Mouse (Mus musculus): ENCODE measurements around the gene Tspan14.
A peak's percentile ranks its signal among the peaks of the same experiment; 100 is the strongest.

Gene Tspan14

DNA sequence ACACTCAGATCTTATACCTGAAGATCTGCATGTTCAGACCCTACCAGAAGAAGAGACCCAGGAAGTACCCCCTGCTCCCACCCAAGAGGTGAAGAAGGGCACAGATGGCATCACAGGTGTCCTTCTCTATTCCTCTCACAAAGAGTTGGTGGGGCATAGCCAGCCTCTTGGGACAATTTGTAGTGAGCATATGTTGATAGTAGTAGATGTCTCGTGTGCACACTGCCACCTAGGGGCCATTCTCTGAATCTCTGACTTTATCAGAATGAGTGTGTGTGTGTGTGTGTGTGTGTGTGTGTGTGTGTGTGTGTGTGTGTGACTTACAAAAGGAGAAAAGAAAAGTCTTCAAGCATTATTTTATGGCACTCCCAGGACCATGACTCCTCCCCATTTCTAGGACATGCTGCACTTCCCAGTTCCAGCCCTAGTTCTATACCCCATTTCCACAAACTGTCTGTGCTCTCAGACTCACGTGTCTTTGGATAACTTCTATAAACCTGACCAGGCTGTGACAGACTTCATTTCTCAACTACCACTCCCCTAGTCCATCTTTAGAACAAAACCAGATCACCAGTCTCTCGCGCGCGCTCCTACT, 8.6 kb upstream of the Tspan14 start:
- ATAC-seq (ENCODE audit: low TSS enrichment) = peak; percentile 74

- no peak for ATAC-seq (ENCODE audit: low TSS enrichment)
These were observed 1.4 kb upstream of the Tspan14 start for GRCm38 (mm10) chr14:40968051-40968450.

DNA sequence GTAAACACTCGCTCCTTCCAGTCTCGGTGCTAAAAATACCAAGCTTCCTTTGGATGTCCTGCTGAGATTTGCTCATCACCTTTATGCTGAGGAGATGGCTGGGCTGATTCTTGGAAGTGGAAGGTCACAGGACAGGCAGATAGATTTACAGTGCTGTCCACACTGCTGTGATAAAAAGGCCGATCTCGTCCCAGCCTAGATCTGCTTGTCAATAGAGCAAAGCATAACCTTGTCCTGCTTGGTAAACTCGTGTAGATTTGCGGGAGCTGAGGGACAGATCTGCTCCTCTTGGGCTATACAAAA, 942 bp upstream of the Tspan14 start:
- no peak; the same call in 1 of the 2 replicates for ATAC-seq (ENCODE audit: low TSS enrichment)

DNA sequence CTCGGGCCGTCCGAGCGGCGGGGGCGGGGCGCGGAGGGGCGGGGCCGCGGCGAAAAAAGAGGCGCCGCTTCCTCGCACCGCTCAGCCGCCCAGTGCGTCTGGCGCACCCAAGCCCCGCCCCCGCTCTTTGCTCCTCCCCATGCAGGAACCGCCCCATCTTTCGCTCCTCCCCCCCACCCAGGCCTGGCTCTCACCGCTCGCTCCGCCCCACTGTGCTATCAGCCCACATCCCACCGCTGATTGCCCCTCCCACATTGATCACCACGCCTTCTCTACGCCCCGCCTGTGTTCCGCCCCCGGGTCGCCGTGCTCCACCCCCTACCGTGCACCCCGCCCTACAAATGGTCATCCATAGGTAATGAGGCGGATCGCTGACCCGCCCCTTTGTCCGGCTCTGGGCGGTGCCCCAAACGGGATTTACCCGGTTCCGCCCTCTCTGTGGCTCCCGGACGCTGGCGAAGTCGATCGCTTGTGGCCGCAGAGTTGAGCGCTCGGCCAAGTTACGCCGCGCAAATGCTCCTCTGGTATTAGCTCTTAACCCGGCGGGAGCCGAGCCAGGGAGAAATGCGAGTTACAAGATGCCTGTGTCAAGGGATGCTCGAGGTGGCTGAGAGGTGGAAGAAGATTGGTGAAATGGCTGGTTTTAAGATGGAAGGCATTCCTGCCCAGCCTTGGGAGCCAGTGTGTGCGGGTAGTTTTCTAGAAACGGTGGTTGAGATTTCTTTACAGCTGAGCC, 423 bp upstream of the Tspan14 start:
- ATAC-seq (ENCODE audit: low TSS enrichment) = peak; percentile 73

DNA sequence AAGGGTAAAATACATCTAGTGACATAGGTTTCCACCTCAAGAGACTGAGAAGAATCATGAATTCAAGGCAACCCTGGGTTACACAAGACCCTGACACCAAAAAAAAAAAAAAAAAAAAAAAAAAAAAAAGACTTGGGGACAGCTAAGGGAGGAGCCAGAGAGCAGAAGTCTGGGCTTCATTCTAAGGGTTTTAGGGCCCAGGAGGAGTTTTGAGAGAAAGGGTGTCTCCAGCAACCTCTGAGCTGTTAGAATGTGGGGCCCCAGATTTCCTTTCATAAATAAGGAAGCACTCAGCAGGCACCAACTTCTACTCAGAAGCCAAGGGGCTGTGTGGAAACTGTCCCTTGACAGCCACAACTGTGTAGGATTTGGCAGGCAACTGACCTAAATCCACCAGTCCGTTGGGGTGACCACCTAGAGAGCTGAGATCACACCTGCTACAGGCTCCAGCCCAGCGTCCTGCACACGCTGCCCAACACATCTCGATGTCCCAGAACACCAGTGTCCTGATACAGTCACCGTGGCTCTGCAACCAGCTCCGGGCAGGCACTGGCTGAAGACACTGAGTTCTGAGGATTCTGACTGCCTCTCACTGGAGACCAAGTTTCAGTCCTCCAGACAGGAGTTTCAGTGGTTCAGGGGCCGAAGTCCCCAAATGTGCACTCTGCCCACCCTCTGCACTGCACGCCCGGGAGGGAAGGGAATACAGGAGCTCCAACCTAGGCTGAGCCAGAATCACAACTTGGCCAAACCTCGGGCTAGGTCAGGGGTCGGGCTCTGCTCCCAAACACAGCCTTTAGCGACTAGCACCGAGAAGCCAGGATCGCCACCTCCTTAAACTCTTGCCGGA, 875 bp downstream of the Tspan14 start:
- peak; percentile 1; the same call in 1 of the 2 replicates for ATAC-seq (ENCODE audit: low TSS enrichment)

GRCm38 (mm10) chr14:40964881-40965280, 1.7 kb downstream of the Tspan14 start:
- ATAC-seq (ENCODE audit: low TSS enrichment) = no peak

DNA sequence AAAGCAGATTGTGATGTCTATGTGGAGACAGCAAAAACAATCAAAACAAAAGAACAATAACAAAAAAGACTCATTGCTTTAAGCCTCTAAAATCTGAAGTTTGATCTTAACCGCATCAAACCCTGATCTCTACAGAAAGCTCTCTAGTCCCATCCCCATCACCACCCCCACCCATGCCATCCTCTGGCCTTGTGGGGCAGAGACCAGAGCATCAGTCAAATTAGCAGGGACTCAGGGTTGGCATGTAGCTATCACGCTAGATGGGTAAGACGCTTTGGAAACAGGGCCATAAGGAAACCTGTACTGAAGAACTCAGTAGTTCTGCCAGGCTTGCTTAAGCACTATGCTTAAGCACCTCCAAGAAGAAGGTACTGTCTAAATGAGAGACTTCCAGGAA, 2.4 kb downstream of the Tspan14 start:
- no peak for ATAC-seq (ENCODE audit: low TSS enrichment)

- no peak for ATAC-seq (ENCODE audit: low TSS enrichment)
These were observed 3.0 kb downstream of the Tspan14 start for GRCm38 (mm10) chr14:40963501-40964213.

DNA sequence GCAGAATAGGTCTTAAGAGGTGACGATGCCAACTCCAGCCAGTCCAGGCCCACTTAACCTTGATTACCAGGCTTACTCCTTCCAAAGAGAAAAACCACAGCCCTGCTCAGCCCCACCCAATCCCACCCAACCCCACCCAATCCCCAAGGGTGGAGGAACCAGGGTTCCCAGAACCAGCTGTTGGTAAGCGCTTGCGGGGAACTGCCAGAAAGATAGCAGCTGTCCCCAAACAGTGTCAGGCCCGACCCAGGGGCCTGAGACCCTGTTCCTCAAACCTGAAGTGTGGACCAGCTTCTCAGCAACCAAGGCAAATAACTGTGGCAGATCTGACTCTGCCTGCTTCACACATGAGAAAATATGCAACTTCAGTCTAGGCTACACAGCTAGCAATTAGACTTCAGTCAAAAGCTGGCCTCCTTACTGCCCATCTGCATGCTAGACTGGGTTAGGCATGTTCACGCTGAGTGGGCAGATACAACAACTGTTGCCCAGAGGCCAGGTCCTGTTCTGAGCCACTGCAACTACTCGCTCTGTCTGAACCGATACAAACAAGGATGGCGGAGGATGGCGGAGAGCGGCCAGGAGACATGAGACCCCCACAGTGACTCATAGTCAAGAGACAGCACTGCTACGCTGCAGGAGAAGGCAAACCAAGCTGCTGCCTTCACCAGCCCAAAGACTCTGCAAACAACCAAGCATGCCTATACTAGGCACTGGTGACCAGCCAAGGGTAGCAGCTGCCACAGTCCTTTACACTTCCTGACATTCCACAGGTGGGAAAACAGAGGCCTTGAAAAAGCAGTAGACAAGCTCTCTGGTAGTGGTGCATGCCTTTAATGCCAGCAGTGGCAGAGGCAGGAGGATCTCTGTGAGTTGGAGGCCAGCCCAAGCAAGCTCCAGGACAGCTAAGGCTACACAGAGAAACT, 4.0 kb downstream of the Tspan14 start:
- peak; percentile 8 for ATAC-seq (ENCODE audit: low TSS enrichment)

DNA sequence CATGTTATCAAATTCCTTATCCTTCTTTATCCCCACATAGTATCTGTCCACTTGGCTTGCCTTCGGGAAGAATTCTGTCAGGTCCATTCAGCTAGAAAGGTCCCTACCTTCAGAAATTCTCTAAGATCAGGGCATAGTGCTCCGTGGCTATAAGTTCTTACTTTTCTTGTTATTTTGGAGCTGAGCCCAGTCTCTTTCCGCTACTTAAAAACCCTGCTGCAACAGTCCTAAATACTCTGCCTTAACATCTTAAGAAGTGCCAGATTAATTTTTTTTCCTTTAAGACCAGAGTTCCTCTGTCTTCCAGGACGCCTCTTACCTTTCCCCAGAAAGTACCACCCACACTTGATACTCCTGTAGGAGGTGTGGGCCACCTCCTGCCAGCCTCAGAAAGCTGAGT, 6.4 kb downstream of the Tspan14 start:
- ATAC-seq (ENCODE audit: low TSS enrichment) = no peak

- ATAC-seq (ENCODE audit: low TSS enrichment) = no peak
These were observed 7.0 kb downstream of the Tspan14 start for GRCm38 (mm10) chr14:40959586-40959985.

DNA sequence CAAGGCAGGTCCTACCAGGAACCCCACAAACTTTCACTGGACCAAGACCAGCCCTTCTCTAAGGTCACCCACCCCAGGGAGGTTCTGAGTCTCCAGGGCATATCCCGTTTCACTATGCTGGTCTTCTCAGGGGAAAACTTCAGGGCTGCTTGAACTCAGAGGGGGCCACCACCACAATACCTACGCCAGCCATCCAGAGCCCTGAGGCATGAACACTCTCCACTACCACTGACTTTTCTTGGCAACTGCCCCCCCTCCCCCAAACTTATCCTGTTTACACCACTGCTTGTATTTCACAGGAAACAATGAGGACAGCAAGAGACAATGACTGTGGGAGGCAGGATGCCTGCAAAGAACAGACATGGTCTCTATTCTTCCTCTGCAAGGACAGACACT, 7.6 kb downstream of the Tspan14 start:
- ATAC-seq (ENCODE audit: low TSS enrichment) = no peak

GRCm38 (mm10) chr14:40958083-40958985, 8.3 kb downstream of the Tspan14 start:
- peak; percentile 16; the same call in 1 of the 2 replicates for ATAC-seq (ENCODE audit: low TSS enrichment)

- ATAC-seq (ENCODE audit: low TSS enrichment) = no peak
These were observed 9.0 kb downstream of the Tspan14 start for GRCm38 (mm10) chr14:40957607-40958006.

DNA sequence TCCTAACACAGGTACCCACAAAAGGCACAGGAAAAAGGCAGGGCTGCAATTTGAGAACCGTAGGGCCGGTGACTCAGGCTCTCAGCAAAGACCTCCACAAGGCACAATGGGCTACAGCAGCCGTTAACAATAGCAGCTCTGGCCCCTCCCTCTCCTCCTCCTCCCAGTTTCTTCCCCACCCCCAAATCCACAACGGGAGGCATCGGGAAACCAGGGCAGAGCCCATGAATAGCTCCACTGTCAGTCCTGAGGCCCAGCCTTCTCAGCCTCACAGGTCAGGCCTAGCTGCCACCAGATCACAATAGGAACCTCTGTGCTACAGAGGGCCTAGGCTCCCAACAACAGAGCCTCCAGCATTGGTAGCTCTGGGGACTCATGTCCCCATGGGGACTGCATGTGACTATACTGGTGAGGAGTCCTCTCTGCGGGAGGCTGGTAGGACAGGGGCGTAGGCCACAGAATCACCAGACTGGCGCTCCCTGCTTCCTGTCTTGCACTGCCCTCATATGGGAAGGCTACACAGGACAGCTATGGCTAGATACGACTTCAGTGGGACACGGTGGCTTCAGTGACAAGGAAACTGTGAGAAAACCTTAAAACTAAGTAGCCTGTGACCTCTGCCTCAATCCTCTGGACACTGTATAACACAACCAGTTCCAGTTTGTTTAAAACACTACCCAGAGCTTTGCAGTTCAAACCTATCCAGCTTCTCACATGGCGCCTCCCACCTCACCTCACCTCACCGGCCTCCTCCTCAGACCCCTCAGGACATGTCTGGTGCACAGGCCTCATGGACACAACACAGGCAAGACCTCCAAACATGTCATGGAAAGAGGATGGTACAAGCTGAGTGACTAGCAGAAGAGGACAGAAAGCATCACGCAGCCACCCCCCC, 10.1 kb downstream of the Tspan14 start:
- peak; percentile 34 for ATAC-seq (ENCODE audit: low TSS enrichment)

DNA sequence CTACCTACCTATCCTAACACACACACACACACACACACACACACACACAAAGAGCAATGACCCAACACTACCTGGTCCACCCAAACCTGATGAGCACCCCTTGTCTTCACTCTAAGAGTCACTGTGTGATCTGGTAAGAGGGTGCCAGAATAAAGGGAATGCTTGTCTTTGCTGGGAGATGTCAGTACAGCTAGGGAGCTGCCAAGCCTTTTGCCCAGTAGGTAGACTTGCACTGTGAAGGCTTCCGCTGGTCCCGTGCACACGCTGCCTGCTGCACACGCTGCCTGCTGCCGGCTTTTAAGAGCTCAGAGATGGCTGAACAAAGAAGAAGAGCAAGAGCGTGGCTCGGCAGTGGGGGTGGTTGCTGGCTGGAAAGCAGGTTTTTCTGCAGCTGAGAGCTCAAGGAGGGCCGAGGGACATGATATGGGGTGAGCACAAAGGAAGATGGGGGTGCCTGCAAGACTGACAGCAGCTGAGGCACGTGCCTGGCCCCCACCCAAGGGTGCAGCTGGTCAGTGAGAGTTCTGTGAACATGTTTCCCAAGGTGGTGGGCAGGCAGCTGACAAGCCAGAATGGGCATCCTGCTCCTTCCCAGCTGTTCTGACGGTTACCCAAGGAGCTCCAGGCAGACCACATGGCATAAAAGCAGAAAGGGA, 10.9 kb downstream of the Tspan14 start:
- ATAC-seq (ENCODE audit: low TSS enrichment) = peak; percentile 34

DNA sequence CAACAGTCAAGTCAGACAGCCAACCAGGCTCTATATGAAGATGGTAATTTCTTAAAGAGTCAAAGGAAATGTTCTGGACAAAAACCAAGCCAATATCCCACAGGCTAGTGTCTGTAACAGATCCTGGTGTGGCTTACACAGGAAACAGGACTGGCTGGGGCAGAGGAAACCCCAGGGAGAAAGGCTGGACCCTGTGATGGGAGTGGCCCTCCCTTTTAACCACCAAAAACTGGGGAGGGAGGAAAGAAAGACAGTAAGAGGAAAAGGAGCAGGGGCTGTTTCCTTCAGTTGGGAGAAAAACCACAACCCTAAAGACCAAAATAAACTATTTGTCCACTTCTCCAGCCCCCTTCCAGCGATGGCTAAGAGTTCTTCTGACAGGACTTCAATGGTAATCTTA, 11.5 kb downstream of the Tspan14 start:
- ATAC-seq (ENCODE audit: low TSS enrichment) = no peak

GRCm38 (mm10) chr14:40953381-40953780, 13.2 kb downstream of the Tspan14 start:
- ATAC-seq (ENCODE audit: low TSS enrichment) = peak; percentile 4; the same call in 1 of the 2 replicates
